Mouse (Mus musculus) myocyte (in vitro differentiated cells): ENCODE measurements around the gene Gsap. TPM values are rescaled to one million over a fixed set of nuclear protein-coding genes. Genes with fewer than 3 reads are reported as not detected.

Experiments used
- H3K27me3 ChIP-seq: one replicate; pipeline ENCODE4 v1.6.1; 2011; ENCODE audit not compliant: control insufficient read depth, insufficient read depth, insufficient read length
- H3K36me3 ChIP-seq: one replicate; pipeline ENCODE4 v1.6.1; 2011; ENCODE audit not compliant: control insufficient read depth, insufficient read depth
- H3K4me2 ChIP-seq: one replicate; pipeline ENCODE4 v1.6.1; 2011; ENCODE audit warnings: low read depth, control low read depth
- H3K4me3 ChIP-seq: one replicate; pipeline ENCODE4 v1.5.1; 2011; ENCODE audit warnings: mild to moderate bottlenecking, control low read depth, moderate library complexity
- H3K79me2 ChIP-seq: one replicate; pipeline ENCODE4 v1.6.1; 2011; ENCODE audit not compliant: control insufficient read depth, insufficient read depth
- H3ac ChIP-seq: one replicate; pipeline ENCODE4 v1.6.1; 2011; ENCODE audit not compliant: control insufficient read depth, insufficient read length
- CEBPB ChIP-seq: IDR thresholded peaks from 2 replicates; pipeline ENCODE4 v1.6.1; 2011; ENCODE audit warnings: mild to moderate bottlenecking, moderate library complexity; ENCODE audit not compliant: poor library complexity, insufficient read depth, severe bottlenecking
- E2F4 ChIP-seq: IDR thresholded peaks from one replicate; pipeline ENCODE4 v1.6.1; 2011; ENCODE audit warnings: mild to moderate bottlenecking, control low read depth, moderate library complexity; ENCODE audit not compliant: insufficient read depth
- MAX ChIP-seq: IDR thresholded peaks from one replicate; pipeline ENCODE4 v1.6.1; 2011; ENCODE audit warnings: low read depth, mild to moderate bottlenecking, control low read depth
- MYOD1 ChIP-seq, 3 experiments: IDR thresholded peaks; one replicate each; pipeline ENCODE4 v1.6.1; 2011; ENCODE audit warnings: control low read depth in 2 of 3, low read depth in 2 of 3, mild to moderate bottlenecking in 2 of 3, moderate library complexity in 1 of 3; ENCODE audit not compliant: insufficient read length in 2 of 3, control insufficient read depth in 1 of 3
- MYOG ChIP-seq, 3 experiments: IDR thresholded peaks; one replicate each; pipeline ENCODE4 v1.6.1; 2011; ENCODE audit warnings: control low read depth in 2 of 3, low read depth in 2 of 3, mild to moderate bottlenecking in 2 of 3; ENCODE audit not compliant: insufficient read length in 2 of 3, control insufficient read depth in 1 of 3, insufficient read depth in 1 of 3
- POLR2A ChIP-seq: IDR thresholded peaks from one replicate; pipeline ENCODE4 v1.6.1; 2011; ENCODE audit warnings: low read depth, mild to moderate bottlenecking, control low read depth, moderate library complexity; ENCODE audit not compliant: insufficient read length
- POLR2AphosphoS2 ChIP-seq: IDR thresholded peaks from one replicate; pipeline ENCODE4 v1.6.1; 2011; ENCODE audit warnings: low read depth, control low read depth; ENCODE audit not compliant: insufficient read length
- REST ChIP-seq: IDR thresholded peaks from one replicate; pipeline ENCODE4 v1.6.1; 2011; ENCODE audit warnings: mild to moderate bottlenecking, control low read depth, moderate library complexity; ENCODE audit not compliant: insufficient read depth, insufficient read length
- SRF ChIP-seq: IDR thresholded peaks from one replicate; pipeline ENCODE4 v1.6.1; 2011; ENCODE audit warnings: low read depth; ENCODE audit not compliant: control insufficient read depth, insufficient read length
- TCF12 ChIP-seq: IDR thresholded peaks from one replicate; pipeline ENCODE4 v1.6.1; 2011; ENCODE audit warnings: mild to moderate bottlenecking, control low read depth; ENCODE audit not compliant: poor library complexity, insufficient read depth, severe bottlenecking
- TCF3 ChIP-seq: IDR thresholded peaks from one replicate; pipeline ENCODE4 v1.6.1; 2011; ENCODE audit warnings: low read depth, control low read depth; ENCODE audit not compliant: insufficient read length
- USF1 ChIP-seq: IDR thresholded peaks from one replicate; pipeline ENCODE4 v1.6.1; 2011; ENCODE audit warnings: low read depth, mild to moderate bottlenecking, control low read depth, moderate library complexity
- polyA plus RNA-seq: library from polyadenylated mRNA; unstranded; fragments of >200 nt; fragmentation: generic; extraction: Trizol; gene quantifications from one replicate; pipeline ENCODE4 v1.2.1, GENCODE M21; 2012; ENCODE audit warnings: missing spikeins

Gsap gene
- polyA plus RNA-seq, 1 experiment = 2.6 TPM

- H3K79me2 ChIP-seq = no peaks in the 10 kb centered on the region
- H3K36me3 ChIP-seq = no peaks in the 10 kb centered on the region
- no peak overlapping the region for H3K4me3 ChIP-seq
- H3K27me3 ChIP-seq = no peaks in the 10 kb centered on the region
- TF ChIP-seq TCF3 (no peak), SRF (no peak), E2F4 (no peak)
- no peak overlapping the region for H3ac ChIP-seq
- no peak overlapping the region for H3K4me2 ChIP-seq
Measured at GRCm38 (mm10) chr5:21307165-21307564, 121.1 kb downstream of the Gsap start.

DNA sequence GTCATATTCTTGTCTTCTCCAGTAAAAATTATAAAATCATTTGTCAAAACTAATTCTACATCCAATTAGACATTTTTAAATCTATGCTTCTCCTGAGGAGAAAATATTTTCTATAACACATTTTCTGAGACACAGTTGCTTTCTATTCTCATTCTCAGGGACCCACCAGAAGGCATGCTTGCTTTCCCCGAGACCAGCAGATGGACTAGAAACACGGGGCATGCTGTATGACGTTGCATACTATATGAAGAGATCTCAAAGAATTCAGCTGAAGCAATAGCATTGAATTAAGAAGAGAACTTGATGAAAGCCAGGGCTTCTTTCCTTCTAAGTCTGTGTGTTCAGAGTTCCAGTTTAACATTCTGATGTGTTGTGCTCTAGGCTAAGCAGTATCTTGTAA, 128.6 kb downstream of the Gsap start:
- no peak overlapping the region for H3K4me3 ChIP-seq
- no peak overlapping the region for H3ac ChIP-seq
- no peaks in the 10 kb centered on the region for H3K27me3 ChIP-seq
- H3K79me2 ChIP-seq = no peaks in the 10 kb centered on the region
- TF ChIP-seq MAX (no peak), USF1 (no peak), TCF3 (no peak), TCF12 (no peak), E2F4 (no peak), MYOD1 (IDR thresholded peaks at IDR 0.05; ENCODE audit: control insufficient read depth in 1 of 3, insufficient read length in 2 of 3, low read depth in 2 of 3) (no peak), SRF (no peak), MYOG (IDR thresholded peaks at IDR 0.05; ENCODE audit: control insufficient read depth in 1 of 3, insufficient read depth in 1 of 3, insufficient read length in 2 of 3, low read depth in 2 of 3) (no peak), POLR2A (no peak), REST (no peak), CEBPB (no peak), POLR2AphosphoS2 (no peak)
- no peak overlapping the region for H3K4me2 ChIP-seq
- H3K36me3 ChIP-seq = no peaks in the 10 kb centered on the region

DNA sequence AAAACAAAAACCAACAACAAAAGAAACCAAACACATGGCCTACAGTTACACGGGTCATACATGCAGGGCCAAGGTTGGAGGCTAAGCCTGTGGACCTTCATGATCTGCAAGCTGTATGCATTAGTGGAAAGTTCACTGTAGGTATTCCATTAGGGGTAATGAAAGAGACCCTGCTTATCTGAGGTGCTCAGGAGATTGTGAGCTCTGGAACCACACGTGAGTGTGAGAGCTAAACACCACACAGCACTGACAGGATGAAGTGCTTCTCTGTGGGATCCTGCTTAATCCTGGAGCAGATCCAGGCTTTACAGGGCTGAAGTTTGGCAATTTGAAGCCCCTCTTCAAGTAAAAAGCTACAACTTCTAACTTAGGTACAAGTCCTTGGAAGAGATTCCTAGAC, 134.1 kb downstream of the Gsap start:
- TF ChIP-seq MYOD1 (IDR thresholded peaks at IDR 0.05; ENCODE audit: control insufficient read depth in 1 of 3, insufficient read length in 2 of 3, low read depth in 2 of 3) (no peak), TCF12 (no peak), TCF3 (no peak), E2F4 (no peak), POLR2A (no peak), MAX (no peak), USF1 (no peak), SRF (no peak), MYOG (IDR thresholded peaks at IDR 0.05; ENCODE audit: control insufficient read depth in 1 of 3, insufficient read depth in 1 of 3, insufficient read length in 2 of 3, low read depth in 2 of 3) (no peak), POLR2AphosphoS2 (no peak)
- Histone ChIP-seq H3ac (no peak overlapping the region), H3K79me2 (no peaks in the 10 kb centered on the region), H3K36me3 (no peaks in the 10 kb centered on the region), H3K27me3 (no peaks in the 10 kb centered on the region), H3K4me2 (no peak overlapping the region), H3K4me3 (no peak overlapping the region)

- TF ChIP-seq MYOD1 (IDR thresholded peaks at IDR 0.05; ENCODE audit: control insufficient read depth in 1 of 3, insufficient read length in 2 of 3, low read depth in 2 of 3) (no peak), SRF (no peak), TCF12 (no peak), REST (no peak), TCF3 (no peak), MYOG (IDR thresholded peaks at IDR 0.05; ENCODE audit: control insufficient read depth in 1 of 3, insufficient read depth in 1 of 3, insufficient read length in 2 of 3, low read depth in 2 of 3) (no peak), MAX (no peak), E2F4 (no peak), CEBPB (no peak), POLR2AphosphoS2 (no peak), USF1 (no peak)
- Histone ChIP-seq H3K36me3 (no peaks in the 10 kb centered on the region), H3K79me2 (no peaks in the 10 kb centered on the region), H3ac (no peak overlapping the region), H3K27me3 (peaks cover 15% of the 10 kb centered on the region), H3K4me2 (no peak overlapping the region), H3K4me3 (no peak overlapping the region)
Measured at GRCm38 (mm10) chr5:21326494-21326893, 140.4 kb downstream of the Gsap start.

- no peak overlapping the region for H3ac ChIP-seq
- no peaks in the 10 kb centered on the region for H3K79me2 ChIP-seq
- H3K36me3 ChIP-seq = no peaks in the 10 kb centered on the region
- no peak overlapping the region for H3K4me3 ChIP-seq
- H3K27me3 ChIP-seq = peaks cover 15% of the 10 kb centered on the region
- no peak overlapping the region for H3K4me2 ChIP-seq
- no peak for TF ChIP-seq SRF
- TF ChIP-seq TCF12 = no peak
- TF ChIP-seq MAX = no peak
Measured at GRCm38 (mm10) chr5:21328560-21328959, 142.5 kb downstream of the Gsap start.
